Mouse (Mus musculus) MEL (cell line): ENCODE measurements around the gene Iqsec1. TPM values are rescaled to one million over a fixed set of nuclear protein-coding genes. Genes with fewer than 3 reads are reported as not detected.

ENCODE experiments used
- DNase-seq: peaks from one replicate; pipeline ENCODE4 v3.0.0; 2011; ENCODE audit warnings: low read depth, low spot score
- H3K27ac ChIP-seq: 2 replicates; pipeline ENCODE4 v1.5.1; 2012; ENCODE audit warnings: low read depth, mild to moderate bottlenecking, control low read depth, low read length, moderate library complexity; ENCODE audit not compliant: control insufficient read depth
- H3K27me3 ChIP-seq, 2 experiments: fragments of 150-350 bp in 1 of 2; sonication (generic) in 1 of 2; 2 replicates each; pipeline ENCODE4 v1.6.1; 2012; ENCODE audit warnings: low read length in 2 of 2, mild to moderate bottlenecking in 2 of 2, improper control_type of control experiment in 1 of 2, moderate library complexity in 1 of 2; ENCODE audit not compliant: insufficient read depth in 2 of 2, control insufficient read depth in 1 of 2
- H3K36me3 ChIP-seq, 2 experiments: 2 replicates each; pipeline ENCODE4 v1.6.1; 2012 to 2014; ENCODE audit warnings: low read length in 2 of 2, improper control_type of control experiment in 1 of 2, inconsistent platforms in 1 of 2, mild to moderate bottlenecking in 1 of 2; ENCODE audit not compliant: insufficient read depth in 2 of 2, control insufficient read depth in 1 of 2
- H3K4me1 ChIP-seq, 2 experiments: fragments of 150-350 bp in 1 of 2; sonication (generic) in 1 of 2; 2 replicates each; pipeline ENCODE4 v1.6.1; 2012; ENCODE audit warnings: low read length in 2 of 2, improper control_type of control experiment in 1 of 2, mild to moderate bottlenecking in 1 of 2; ENCODE audit not compliant: insufficient read depth in 2 of 2, control insufficient read depth in 1 of 2
- H3K4me3 ChIP-seq, 2 experiments: fragments of 150-350 bp in 1 of 2; sonication (generic) in 1 of 2; 2 replicates each; pipeline ENCODE4 v1.5.1; 2012; ENCODE audit warnings: low read depth in 2 of 2, low read length in 2 of 2, mild to moderate bottlenecking in 2 of 2, moderate library complexity in 2 of 2, control low read depth in 1 of 2, improper control_type of control experiment in 1 of 2; ENCODE audit not compliant: control insufficient read depth in 1 of 2, insufficient read depth in 1 of 2
- H3K79me2 ChIP-seq: 2 replicates; pipeline ENCODE4 v1.6.1; 2012; ENCODE audit warnings: mild to moderate bottlenecking, low read length, moderate library complexity; ENCODE audit not compliant: control insufficient read depth, poor library complexity, insufficient read depth
- H3K9ac ChIP-seq: 2 replicates; pipeline ENCODE4 v1.6.1; 2012; ENCODE audit warnings: low read depth, mild to moderate bottlenecking, control low read depth, low read length, moderate library complexity; ENCODE audit not compliant: control insufficient read depth, poor library complexity, severe bottlenecking
- H3K9me3 ChIP-seq: fragments of 150-350 bp; sonication (generic); replicated peaks from 2 replicates; pipeline ENCODE4 v1.6.1; 2012; ENCODE audit warnings: mild to moderate bottlenecking, low read length, improper control_type of control experiment, moderate library complexity; ENCODE audit not compliant: insufficient read depth
- BHLHE40 ChIP-seq: IDR thresholded peaks from 2 replicates; pipeline ENCODE4 v1.6.1; 2012; ENCODE audit warnings: low read depth, mild to moderate bottlenecking, inconsistent platforms, low read length, improper control_type of control experiment, borderline replicate concordance
- CHD1 ChIP-seq: IDR thresholded peaks from 2 replicates; pipeline ENCODE4 v1.6.1; 2012; ENCODE audit warnings: low read depth, mild to moderate bottlenecking, inconsistent platforms, low read length, improper control_type of control experiment
- CHD2 ChIP-seq: IDR thresholded peaks from 2 replicates; pipeline ENCODE4 v1.6.1; 2011; ENCODE audit warnings: low read length, improper control_type of control experiment
- CTCF ChIP-seq, 3 experiments: IDR thresholded peaks in 2 of 3; conservative IDR thresholded peaks in 1 of 3; 2 replicates each; pipeline ENCODE4 v1.5.1; 2011 to 2012; ENCODE audit warnings: low read length in 3 of 3, low read depth in 2 of 3, mild to moderate bottlenecking in 2 of 3, improper control_type of control experiment in 1 of 3, inconsistent platforms in 1 of 3, mixed read lengths in 1 of 3, moderate library complexity in 1 of 3; ENCODE audit not compliant: control insufficient read depth in 1 of 3, insufficient read depth in 1 of 3, poor library complexity in 1 of 3, severe bottlenecking in 1 of 3
- E2F4 ChIP-seq: IDR thresholded peaks from 2 replicates; pipeline ENCODE4 v1.6.1; 2011; ENCODE audit warnings: low read depth, low read length, improper control_type of control experiment, borderline replicate concordance
- ELF1 ChIP-seq: IDR thresholded peaks from 2 replicates; pipeline ENCODE4 v1.6.1; 2014; ENCODE audit warnings: low read depth, mild to moderate bottlenecking, inconsistent platforms, low read length, improper control_type of control experiment, moderate library complexity
- EP300 ChIP-seq, 2 experiments: IDR thresholded peaks; 2 replicates each; pipeline ENCODE4 v1.6.1; 2011; ENCODE audit warnings: improper control_type of control experiment in 2 of 2, low read length in 2 of 2, low read depth in 1 of 2, mild to moderate bottlenecking in 1 of 2
- ETS1 ChIP-seq: IDR thresholded peaks from 2 replicates; pipeline ENCODE4 v1.6.1; 2012; ENCODE audit warnings: low read depth, mild to moderate bottlenecking, inconsistent platforms, low read length, improper control_type of control experiment, moderate library complexity
- GABPA ChIP-seq: IDR thresholded peaks from 2 replicates; pipeline ENCODE4 v1.6.1; 2012; ENCODE audit warnings: low read depth, mild to moderate bottlenecking, inconsistent platforms, low read length, improper control_type of control experiment, moderate library complexity
- GATA1 ChIP-seq: IDR thresholded peaks from 2 replicates; pipeline ENCODE4 v1.6.1; 2011; ENCODE audit warnings: low read depth, low read length, improper control_type of control experiment
- HCFC1 ChIP-seq: IDR thresholded peaks from 2 replicates; pipeline ENCODE4 v1.6.1; 2012; ENCODE audit warnings: low read depth, mild to moderate bottlenecking, inconsistent platforms, low read length, improper control_type of control experiment, moderate library complexity
- JUND ChIP-seq: IDR thresholded peaks from 2 replicates; pipeline ENCODE4 v1.6.1; 2011; ENCODE audit warnings: low read depth, mild to moderate bottlenecking, improper control_type of control experiment, low read length
- KAT2A ChIP-seq: conservative IDR thresholded peaks from 2 replicates; pipeline ENCODE4 v1.6.1; 2012; ENCODE audit warnings: low read depth, low read length, improper control_type of control experiment, inconsistent platforms
- MAZ ChIP-seq: IDR thresholded peaks from 2 replicates; pipeline ENCODE4 v1.6.1; 2012; ENCODE audit warnings: low read depth, mild to moderate bottlenecking, inconsistent platforms, low read length, improper control_type of control experiment
- MEF2A ChIP-seq: IDR thresholded peaks from 2 replicates; pipeline ENCODE4 v1.6.1; 2014; ENCODE audit warnings: low read depth, mild to moderate bottlenecking, inconsistent platforms, low read length, improper control_type of control experiment; ENCODE audit not compliant: poor library complexity, insufficient replicate concordance, severe bottlenecking; ENCODE audit errors: extremely low read depth
- MYB ChIP-seq: IDR thresholded peaks from 2 replicates; pipeline ENCODE4 v1.6.1; 2011; ENCODE audit warnings: mild to moderate bottlenecking, low read depth, low read length, improper control_type of control experiment
- NELFE ChIP-seq: IDR thresholded peaks from 2 replicates; pipeline ENCODE4 v1.6.1; 2011; ENCODE audit warnings: low read depth, low read length, improper control_type of control experiment
- NRF1 ChIP-seq: IDR thresholded peaks from 2 replicates; pipeline ENCODE4 v1.6.1; 2014; ENCODE audit warnings: low read depth, mild to moderate bottlenecking, inconsistent platforms, low read length, improper control_type of control experiment, moderate library complexity; ENCODE audit not compliant: poor library complexity, insufficient read depth, severe bottlenecking
- POLR2A ChIP-seq, 2 experiments: IDR thresholded peaks; 2 replicates each; pipeline ENCODE4 v1.6.1; 2011 to 2012; ENCODE audit warnings: low read length in 2 of 2, mild to moderate bottlenecking in 2 of 2, control low read depth in 1 of 2, improper control_type of control experiment in 1 of 2, low read depth in 1 of 2, moderate library complexity in 1 of 2; ENCODE audit not compliant: control insufficient read depth in 1 of 2, insufficient read depth in 1 of 2, poor library complexity in 1 of 2
- POLR2AphosphoS2 ChIP-seq: IDR thresholded peaks from 2 replicates; pipeline ENCODE4 v1.6.1; 2011; ENCODE audit warnings: low read length, improper control_type of control experiment
- RAD21 ChIP-seq: IDR thresholded peaks from 2 replicates; pipeline ENCODE4 v1.6.1; 2011; ENCODE audit warnings: mild to moderate bottlenecking, low read depth, low read length, improper control_type of control experiment
- SMC3 ChIP-seq: IDR thresholded peaks from 2 replicates; pipeline ENCODE4 v1.6.1; 2011; ENCODE audit warnings: low read depth, low read length, improper control_type of control experiment
- TAL1 ChIP-seq: IDR thresholded peaks from 2 replicates; pipeline ENCODE4 v1.6.1; 2012; ENCODE audit warnings: mild to moderate bottlenecking, inconsistent platforms, low read length, moderate library complexity, mixed read lengths
- USF1 ChIP-seq: IDR thresholded peaks from 2 replicates; pipeline ENCODE4 v1.6.1; 2014; ENCODE audit warnings: low read depth, mild to moderate bottlenecking, inconsistent platforms, low read length, improper control_type of control experiment, moderate library complexity
- ZNF384 ChIP-seq: IDR thresholded peaks from 2 replicates; pipeline ENCODE4 v1.6.1; 2012; ENCODE audit warnings: low read depth, mild to moderate bottlenecking, inconsistent platforms, low read length, improper control_type of control experiment
- polyA plus RNA-seq, 2 experiments: library from polyadenylated mRNA; stranded (reverse) in 1 of 2; unstranded in 1 of 2; fragments of >175 nt in 1 of 2; fragments of >200 nt in 1 of 2; gene quantifications; 2 replicates each; pipeline versions ENCODE4 v1.2.1 to v1.2.4; 2012; ENCODE audit warnings: low replicate concordance in 2 of 2, low read depth in 1 of 2; ENCODE audit not compliant: insufficient read length in 2 of 2, insufficient read depth in 1 of 2, missing spikeins in 1 of 2
- total RNA-seq: library from RNA; depleted of rRNA; stranded (reverse); fragments of 300-350 nt; gene quantifications from 2 replicates; pipeline ENCODE4 v1.2.3, GENCODE M21; 2012

Iqsec1 gene
- total and polyA plus RNA-seq, 3 experiments = 14.8 to 73.4 (median 30.8) TPM

DNA sequence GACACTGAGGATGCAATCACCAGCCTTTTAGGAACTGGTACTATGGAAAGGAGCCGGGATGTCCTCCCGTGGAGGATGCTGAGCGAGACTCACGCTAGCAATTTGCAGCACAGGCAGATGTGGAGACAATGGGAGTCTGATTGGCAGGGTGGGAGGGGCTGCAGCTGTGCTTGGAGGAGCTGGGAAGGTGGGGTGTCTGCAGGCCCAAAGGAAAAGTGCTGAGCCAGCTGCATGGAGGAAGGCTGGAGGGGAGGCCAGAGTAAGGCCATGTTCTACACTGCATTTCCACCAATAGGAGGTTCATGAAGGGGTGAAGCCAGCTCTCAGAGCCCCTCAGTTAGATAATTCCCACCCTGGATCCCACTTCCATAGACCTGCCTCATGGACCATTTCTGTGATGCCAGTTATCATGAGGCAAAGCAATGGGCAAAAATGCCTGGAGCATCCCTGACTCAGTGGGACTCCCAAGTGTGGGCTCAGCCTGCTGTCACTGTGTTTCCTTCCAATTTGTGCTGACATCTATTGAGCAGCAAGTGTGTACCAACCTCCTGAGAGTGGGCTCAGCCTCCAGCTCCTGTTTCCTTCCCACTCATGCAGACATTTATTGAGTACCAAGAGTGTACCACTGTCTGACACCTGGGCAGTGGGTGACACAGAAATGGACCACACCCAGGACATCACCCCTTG is 166.4 kb downstream of the Iqsec1 start:
- Histone ChIP-seq H3K27ac (no peak overlapping the region), H3K4me1 (peaks cover 0 to 5% of the 10 kb centered on the region in 2 experiments; a peak in 1 of 4 replicates), H3K27me3 (no peaks in the 10 kb centered on the region)
- TF ChIP-seq MYB (no peak), EP300 (IDR thresholded peaks at IDR 0.05; ENCODE audit: low read depth in 1 of 2, low read length in 2 of 2) (no peak), NRF1 (no peak), KAT2A (no peak), ETS1 (no peak), ZNF384 (no peak)
- TF ChIP-seq, all 39 proteins: peak for 0
- no peak for DNase-seq
- Histone ChIP-seq H3K9me3 (no peaks in the 10 kb centered on the region), H3K36me3 (no peaks in the 10 kb centered on the region), H3K9ac (no peak overlapping the region), H3K4me3 (no peak overlapping the region), H3K79me2 (no peaks in the 10 kb centered on the region)

DNA sequence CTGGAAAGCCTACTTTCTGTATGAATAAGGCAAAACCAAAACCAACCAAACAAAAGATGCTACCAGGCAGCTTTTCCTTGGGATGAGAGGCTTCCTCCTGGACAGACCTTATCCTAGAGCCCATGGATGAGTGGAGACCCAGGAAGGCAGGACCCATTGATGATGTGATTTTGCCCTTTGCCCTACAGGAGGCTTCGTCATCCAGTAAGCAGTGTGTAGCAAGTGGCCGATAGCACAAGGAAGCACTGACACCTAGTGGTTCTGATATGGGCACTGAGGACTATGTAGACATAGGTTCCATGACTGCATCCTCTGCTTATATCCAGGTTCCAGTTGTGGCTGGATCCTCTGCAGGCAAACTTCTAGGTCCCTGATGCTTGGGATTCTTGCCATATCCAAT is 168.6 kb downstream of the Iqsec1 start:
- Histone ChIP-seq H3K4me3 (no peak overlapping the region), H3K27me3 (no peaks in the 10 kb centered on the region), H3K36me3 (no peaks in the 10 kb centered on the region), H3K27ac (no peak overlapping the region), H3K4me1 (peaks cover 0 to 4% of the 10 kb centered on the region in 2 experiments; a peak in 1 of 4 replicates), H3K79me2 (no peaks in the 10 kb centered on the region), H3K9me3 (no peaks in the 10 kb centered on the region), H3K9ac (no peak overlapping the region)
- TF ChIP-seq JUND (no peak), GABPA (no peak), MAZ (no peak), ZNF384 (no peak), CTCF (IDR thresholded peaks at IDR 0.05 in 2 of 3, conservative IDR thresholded peaks at IDR 0.05 in 1 of 3; ENCODE audit: control insufficient read depth in 1 of 3, insufficient read depth in 1 of 3, low read depth in 2 of 3, low read length in 3 of 3, poor library complexity in 1 of 3, severe bottlenecking in 1 of 3) (peak; percentile 17 to 48 (median 21); a peak in 3 of 6 replicates), TAL1 (no peak), RAD21 (peak; percentile 43), GATA1 (no peak)
- DNase-seq = peak; percentile 12

DNA sequence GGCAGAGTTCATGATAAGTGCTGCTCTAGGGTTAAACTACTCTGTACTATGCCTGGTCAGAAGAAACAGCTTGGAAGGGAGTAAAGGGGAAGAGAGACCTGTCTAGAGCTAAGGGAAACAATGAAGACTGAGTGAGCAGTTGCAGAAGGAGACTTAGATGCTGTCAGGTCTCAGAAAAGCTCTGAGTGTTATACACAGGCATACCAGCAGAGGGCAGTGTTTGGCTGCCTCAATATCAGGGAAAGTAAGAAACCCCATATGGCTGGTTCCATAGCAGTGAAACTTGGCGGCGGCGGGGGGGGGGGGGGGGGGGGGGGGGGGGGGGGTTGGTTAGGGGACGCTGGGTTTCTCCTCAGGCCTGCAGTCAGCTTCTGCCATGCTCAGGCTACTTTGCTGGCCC is 169.5 kb downstream of the Iqsec1 start:
- Histone ChIP-seq H3K79me2 (no peaks in the 10 kb centered on the region), H3K9ac (no peak overlapping the region), H3K4me1 (no peaks in the 10 kb centered on the region), H3K27ac (no peak overlapping the region), H3K27me3 (no peaks in the 10 kb centered on the region), H3K9me3 (no peaks in the 10 kb centered on the region), H3K4me3 (no peak overlapping the region), H3K36me3 (no peaks in the 10 kb centered on the region)
- DNase-seq = peak; percentile 71
- TF ChIP-seq NELFE (no peak), JUND (no peak), GABPA (no peak), GATA1 (no peak), BHLHE40 (peak; percentile 20; the same call in 1 of the 2 replicates), ELF1 (no peak), SMC3 (peak; percentile 83), E2F4 (no peak), RAD21 (peak; percentile 82), CHD1 (no peak), USF1 (no peak), HCFC1 (no peak), POLR2AphosphoS2 (no peak), EP300 (IDR thresholded peaks at IDR 0.05; ENCODE audit: low read depth in 1 of 2, low read length in 2 of 2) (no peak), CHD2 (no peak), POLR2A (IDR thresholded peaks at IDR 0.05; ENCODE audit: control insufficient read depth in 1 of 2, insufficient read depth in 1 of 2, low read depth in 1 of 2, low read length in 2 of 2, poor library complexity in 1 of 2) (no peak), MEF2A (no peak)
